Mouse (Mus musculus) Patski (cell line): ENCODE measurements around the gene Dnah1. TPM values are rescaled to one million over a fixed set of nuclear protein-coding genes. Genes with fewer than 3 reads are reported as not detected.

Source experiments
- ATAC-seq: fragments of 100-300 bp; one replicate; pipeline ENCODE4 v1.8.0; 2021
- CTCF ChIA-PET: fragments of 350-600 bp; sonication (Branson Sonifier 250); formaldehyde crosslinking; loops from one replicate; lab custom pipeline; 2022; ENCODE audit warnings: inconsistent platforms; lab: Charles Lee
- POLR2A ChIA-PET: fragments of 350-600 bp; sonication (Branson Sonifier 250); formaldehyde crosslinking; loops from one replicate; lab custom pipeline; 2022; ENCODE audit warnings: antibody characterized with exemption, inconsistent platforms; lab: Charles Lee
- DNase-seq: peaks from one replicate; pipeline ENCODE4 v3.0.0-alpha.2; 2011; ENCODE audit warnings: low read depth, low spot score
- H3K27me3 ChIP-seq: fragments of 371-371 bp; one replicate; pipeline ENCODE4 v1.5.1; 2021
- CTCF ChIP-seq: fragments of 100-300 bp; IDR thresholded peaks from one replicate; pipeline ENCODE4 v1.5.1; 2021
- in situ Hi-C: fragments of 300-500 bp; cut with MboI; formaldehyde crosslinking; loops from 3 replicates; pipeline ENCODE4 v1.11.1; 2018; ENCODE audit warnings: low pct_unique_long_range_greater_than_20kb, mixed read lengths
- polyA plus RNA-seq: library from polyadenylated mRNA; unstranded; gene quantifications from one replicate; pipeline ENCODE4 v1.2.3, GENCODE M21; 2021

The Dnah1 gene
- polyA plus RNA-seq, 1 experiment from 2014 or later = 0.10 TPM

DNA sequence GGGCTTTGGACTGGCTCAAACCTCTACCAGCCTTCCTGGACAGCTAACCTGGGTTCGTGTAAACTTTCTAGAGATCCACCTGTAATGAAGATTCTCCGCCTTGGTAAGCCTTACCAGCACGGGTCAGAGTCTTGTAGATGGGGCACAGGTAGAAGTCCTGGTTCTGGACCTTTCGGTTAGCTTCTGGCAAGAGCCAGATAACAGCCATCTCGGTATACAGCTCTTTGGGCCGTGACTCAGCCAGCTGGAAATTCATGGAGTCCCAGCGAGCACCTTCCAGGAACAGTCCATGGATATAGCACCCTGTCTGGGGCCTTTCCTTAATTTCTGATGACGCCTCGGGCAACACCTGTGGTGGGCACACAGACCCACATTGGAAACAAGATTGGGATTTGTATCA is 62.8 kb downstream of the Dnah1 start:
- in situ Hi-C loops = no loop called here
- DNase-seq = no peak
- ChIA-PET POLR2A (interaction anchor here (1.2 kb wide), 1 partner anchor 9 kb away, joined by 3 read pairs; no protein-coding TSS in a partner anchor), CTCF (interaction anchor here (3.1 kb wide), 1 partner anchor 11 kb away, joined by 11 read pairs; no protein-coding TSS in a partner anchor)
- ATAC-seq = no peak
- TF ChIP-seq CTCF = no peak
- no peaks in the 10 kb centered on the region for H3K27me3 ChIP-seq

DNA sequence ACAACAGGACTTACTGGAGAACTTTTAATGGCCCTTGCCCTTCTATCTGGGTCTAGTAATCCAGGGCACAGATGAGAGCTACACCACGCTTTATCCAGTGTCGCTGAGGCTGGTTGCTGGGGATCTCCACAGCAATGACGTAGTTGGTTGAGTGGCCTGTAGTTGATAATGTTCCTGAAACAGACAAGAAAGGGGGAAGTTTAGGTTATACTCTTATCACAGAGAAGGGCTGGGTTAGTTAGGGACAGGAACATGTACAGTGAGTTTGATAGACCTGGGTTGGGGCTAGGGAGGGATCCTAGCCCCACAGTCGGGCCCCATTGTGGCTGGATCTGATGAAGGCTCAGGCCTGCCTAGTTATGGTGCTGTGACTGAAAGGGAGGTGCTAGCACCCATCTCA is 63.3 kb downstream of the Dnah1 start:
- no peak for DNase-seq
- in situ Hi-C loops = no loop called here
- ChIA-PET POLR2A (interaction anchor here (1.2 kb wide), 1 partner anchor 8 kb away, joined by 3 read pairs; no protein-coding TSS in a partner anchor), CTCF (interaction anchor here (3.1 kb wide), 1 partner anchor 12 kb away, joined by 11 read pairs; no protein-coding TSS in a partner anchor)
- H3K27me3 ChIP-seq = no peaks in the 10 kb centered on the region
- no peak for TF ChIP-seq CTCF
- no peak for ATAC-seq

GRCm38 (mm10) chr14:31258476-31259050 is 65.1 kb downstream of the Dnah1 start:
- in situ Hi-C loops = no loop called here
- ChIA-PET CTCF (interaction anchor here (1.2 to 3.1 kb wide), 2 partner anchors 12 to 13 kb away, joined by 3 to 11 read pairs; no protein-coding TSS in a partner anchor), POLR2A (interaction anchor here (1.3 kb wide), 1 partner anchor 12 kb away, joined by 3 read pairs; no protein-coding TSS in a partner anchor)
- no peaks in the 10 kb centered on the region for H3K27me3 ChIP-seq
- DNase-seq (no peak), ATAC-seq (no peak)
- no peak for TF ChIP-seq CTCF

DNA sequence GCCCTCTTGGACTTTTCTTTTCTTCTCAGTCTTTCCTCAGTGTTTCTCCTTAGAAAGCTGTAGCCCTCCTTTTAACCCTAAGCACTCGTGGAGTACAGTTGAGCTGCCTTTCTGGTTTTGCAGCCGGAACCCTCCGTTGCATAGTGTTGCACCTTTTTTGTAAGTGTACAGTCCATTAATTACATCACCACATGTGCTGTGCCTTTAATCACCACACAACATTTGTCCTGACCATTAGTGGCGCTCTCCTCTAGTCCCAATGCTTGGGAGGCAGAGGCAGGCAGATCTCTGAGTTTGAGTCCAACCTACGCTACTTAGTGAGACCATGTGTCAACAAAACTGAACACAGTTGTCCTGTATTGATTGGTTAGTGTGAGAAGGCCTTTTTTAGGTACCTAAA is 71.6 kb downstream of the Dnah1 start:
- ChIA-PET CTCF (no interaction called here), POLR2A (interaction anchor here (1.1 to 2.5 kb wide), 2 partner anchors 9 to 21 kb away, joined by 3 to 13 read pairs; no protein-coding TSS in a partner anchor)
- in situ Hi-C loops = no loop called here
- no peak for TF ChIP-seq CTCF
- ATAC-seq (no peak), DNase-seq (no peak)
- H3K27me3 ChIP-seq = no peaks in the 10 kb centered on the region

- ATAC-seq (no peak), DNase-seq (no peak)
- CTCF ChIA-PET = no interaction called here
- H3K27me3 ChIP-seq = no peaks in the 10 kb centered on the region
- in situ Hi-C loops = no loop called here
- POLR2A ChIA-PET = interaction anchor here (1.1 to 2.5 kb wide), 3 partner anchors 9 to 21 kb away, joined by 3 to 13 read pairs (median 3); no protein-coding TSS in a partner anchor
- TF ChIP-seq CTCF = no peak
Measured at GRCm38 (mm10) chr14:31251626-31252025, 72.1 kb downstream of the Dnah1 start.

- ATAC-seq (peak; percentile 61), DNase-seq (no peak)
- ChIA-PET POLR2A (interaction anchor here (1.1 to 2.5 kb wide), 4 partner anchors 10 to 35 kb away, joined by 3 to 13 read pairs (median 3); partner anchors contain the start of gene Nisch), CTCF (interaction anchor here (0.8 kb wide), 1 partner anchor 13 kb away, joined by 3 read pairs; no protein-coding TSS in a partner anchor)
- no peaks in the 10 kb centered on the region for H3K27me3 ChIP-seq
- in situ Hi-C loops = no loop called here
- TF ChIP-seq CTCF = no peak
Measured at GRCm38 (mm10) chr14:31251084-31251604, 72.6 kb downstream of the Dnah1 start, which contains the start of the genes Phf7 and Bap1. Gene Phf7, minus strand, starts transcription at chr14:31251317. Gene Bap1, plus strand, starts transcription at chr14:31251450.

DNA sequence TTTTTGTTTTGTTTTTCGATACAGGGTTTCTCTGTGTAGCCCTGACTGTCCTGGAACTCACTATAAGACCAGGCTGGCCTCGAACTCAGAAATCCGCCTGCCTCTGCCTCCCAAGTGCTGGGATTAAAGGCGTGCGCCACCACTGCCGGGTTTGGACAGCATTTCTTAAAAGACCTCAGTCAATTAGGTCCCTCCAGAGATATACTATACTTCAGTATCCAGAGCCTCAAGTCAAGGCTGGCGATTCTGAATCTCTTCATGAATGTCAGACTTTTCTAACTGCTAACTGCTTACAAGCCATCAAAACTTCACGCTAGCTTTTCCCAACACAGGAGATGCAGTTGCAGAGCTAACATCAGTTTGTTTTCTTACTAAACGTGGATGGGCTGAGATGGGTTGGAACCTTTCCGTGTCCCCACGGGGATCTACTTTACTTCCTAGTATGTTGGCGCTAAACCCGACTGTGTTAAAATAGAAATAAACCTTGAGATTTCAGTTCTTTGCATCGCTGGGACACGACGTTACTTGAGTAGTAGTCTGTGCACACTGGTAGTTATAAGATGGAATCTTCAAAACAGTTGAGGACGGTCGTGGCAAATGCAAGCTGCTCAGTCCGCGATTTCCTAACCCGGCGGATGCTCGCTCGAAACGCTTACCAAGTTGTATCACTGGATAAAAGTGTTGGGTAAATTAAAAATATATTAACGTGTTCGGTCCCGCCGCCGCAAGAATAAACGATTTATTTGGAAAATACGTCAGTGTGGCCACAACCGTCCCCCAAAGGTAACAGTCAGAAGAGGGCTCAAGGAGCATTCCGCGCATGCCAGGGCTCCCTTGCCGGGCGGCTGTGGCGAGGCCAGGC is 73.2 kb downstream of the Dnah1 start:
- DNase-seq = no peak

GRCm38 (mm10) chr14:31248396-31248795 is 75.3 kb downstream of the Dnah1 start:
- no peak for ATAC-seq

More for the DNA sequence above, 73.2 kb downstream of the Dnah1 start:
- TF ChIP-seq CTCF = no peak
- in situ Hi-C loops = no loop called here
- no peaks in the 10 kb centered on the region for H3K27me3 ChIP-seq
- POLR2A ChIA-PET = interaction anchor here (1.1 to 2.5 kb wide), 4 partner anchors 11 to 42 kb away, joined by 3 to 13 read pairs (median 3); partner anchors contain the start of genes Nisch and Tnnc1
- peak; percentile 86 for ATAC-seq
- CTCF ChIA-PET = interaction anchor here (0.8 to 0.9 kb wide), 2 partner anchors 13 to 20 kb away, joined by 3 to 4 read pairs; no protein-coding TSS in a partner anchor

DNA sequence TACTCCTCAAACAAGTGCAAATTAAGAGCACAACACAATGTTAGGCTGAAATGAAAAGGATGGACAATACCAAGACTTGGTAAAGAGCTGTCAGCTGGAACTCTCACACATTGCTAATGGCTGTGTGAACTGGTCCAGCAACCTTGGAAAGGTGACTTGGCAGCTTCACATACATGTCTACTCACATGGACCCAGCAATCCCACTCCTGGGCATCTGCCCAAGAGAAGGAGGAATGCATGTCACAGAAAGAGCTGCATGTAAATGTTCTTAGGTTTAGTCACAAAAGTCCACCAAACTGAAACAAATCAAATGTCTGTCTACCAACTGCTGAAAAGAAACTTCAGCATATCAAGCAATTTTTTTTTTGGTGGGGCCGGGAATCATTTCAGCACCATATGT is 77.8 kb downstream of the Dnah1 start:
- POLR2A ChIA-PET = interaction anchor here (0.6 kb wide), 1 partner anchor 550 kb away, joined by 3 read pairs; no protein-coding TSS in a partner anchor

More at GRCm38 (mm10) chr14:31248396-31248795, 75.3 kb downstream of the Dnah1 start:
- ChIA-PET POLR2A (interaction anchor here (1.7 kb wide), 1 partner anchor 9 kb away, joined by 4 read pairs; no protein-coding TSS in a partner anchor), CTCF (interaction anchor here (1.2 kb wide), 1 partner anchor 35 kb away, joined by 3 read pairs; no protein-coding TSS in a partner anchor)
- TF ChIP-seq CTCF = no peak
- DNase-seq = no peak
- in situ Hi-C loops = no loop called here
- no peaks in the 10 kb centered on the region for H3K27me3 ChIP-seq

More for the DNA sequence above, 77.8 kb downstream of the Dnah1 start:
- TF ChIP-seq CTCF = no peak
- no peak for ATAC-seq
- H3K27me3 ChIP-seq = no peaks in the 10 kb centered on the region
- CTCF ChIA-PET = interaction anchor here (1.5 kb wide), 1 partner anchor 12 kb away, joined by 3 read pairs; no protein-coding TSS in a partner anchor
- no peak for DNase-seq
- in situ Hi-C loops = no loop called here
